Mouse (Mus musculus): Measurements from ENCODE around the gene Fam174b. TPM values are rescaled to one million over a fixed set of nuclear protein-coding genes. Genes with fewer than 3 reads are reported as not detected.

Fam174b gene
- total RNA-seq, 2 experiments from 2014 or later: 14.2 to 20.3 TPM

DNA sequence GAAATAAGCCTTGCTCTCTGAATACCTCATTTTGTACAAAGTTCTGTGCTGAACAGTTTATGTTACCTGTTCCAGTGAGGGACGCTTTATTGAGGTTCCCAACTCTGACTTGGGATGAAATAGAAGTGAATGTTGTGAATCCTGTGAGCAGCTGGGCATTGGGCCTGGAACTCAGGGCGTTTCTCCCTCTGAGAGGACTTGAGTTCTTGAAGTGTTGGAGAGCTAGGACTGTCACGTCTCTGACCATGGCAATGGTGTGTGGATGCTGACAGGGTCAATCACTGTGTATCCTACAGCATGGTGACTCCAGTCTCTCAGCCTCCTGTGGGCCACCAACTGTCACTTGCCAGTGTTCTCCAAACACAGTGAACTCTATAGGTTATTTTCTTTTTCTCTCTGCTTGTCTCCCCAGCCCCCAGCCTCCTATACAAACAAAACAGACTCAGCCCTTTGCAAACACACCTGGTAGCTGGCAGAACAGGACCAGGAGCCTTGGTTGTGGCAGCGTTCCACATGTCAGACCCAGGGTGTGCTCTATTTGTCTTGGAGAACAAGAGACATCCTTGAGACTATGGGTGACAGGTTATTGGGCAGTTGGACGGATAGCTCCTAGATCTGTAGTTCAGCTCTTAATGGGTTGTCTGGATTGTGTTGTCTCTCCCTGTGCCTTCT is 8.5 kb downstream of the Fam174b start:
- DNase-seq (ENCODE audit: low spot score in 2 of 2): no peak

GRCm38 (mm10) chr7:73749339-73749738 is 9.2 kb downstream of the Fam174b start:
- DNase-seq (ENCODE audit: low spot score in 2 of 2): no peak

- DNase-seq (ENCODE audit: low spot score in 2 of 2): no peak
Observed at GRCm38 (mm10) chr7:73749983-73750382, 9.9 kb downstream of the Fam174b start.

DNA sequence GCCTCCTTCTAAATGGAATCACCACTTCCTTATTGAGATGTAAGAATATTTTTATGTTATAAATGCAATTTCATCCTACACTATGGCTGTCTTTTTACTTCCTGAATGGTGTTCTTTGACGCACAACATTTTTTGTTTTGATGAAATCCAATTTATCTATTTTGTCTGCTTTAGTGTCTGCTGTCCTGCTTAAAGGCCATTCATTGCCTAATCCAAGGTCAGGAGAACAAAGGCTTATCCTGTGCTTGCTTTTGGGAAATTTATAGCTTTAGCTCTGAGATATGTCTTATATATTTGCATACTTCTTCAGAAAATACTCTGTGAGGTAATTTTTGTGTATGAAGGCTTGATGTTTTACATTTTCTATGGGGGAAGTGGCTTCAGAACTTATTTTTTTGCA is 13.5 kb downstream of the Fam174b start:
- no peak for DNase-seq (ENCODE audit: low spot score in 2 of 2)

- no peak for DNase-seq (ENCODE audit: low spot score in 2 of 2)
Observed at GRCm38 (mm10) chr7:73755377-73756110, 15.4 kb downstream of the Fam174b start.

- DNase-seq (ENCODE audit: low spot score in 2 of 2): no peak
Observed at GRCm38 (mm10) chr7:73761691-73762189, 21.6 kb downstream of the Fam174b start.

- DNase-seq (ENCODE audit: low spot score in 2 of 2): no peak
Observed at GRCm38 (mm10) chr7:73764679-73765078, 24.6 kb downstream of the Fam174b start.

DNA sequence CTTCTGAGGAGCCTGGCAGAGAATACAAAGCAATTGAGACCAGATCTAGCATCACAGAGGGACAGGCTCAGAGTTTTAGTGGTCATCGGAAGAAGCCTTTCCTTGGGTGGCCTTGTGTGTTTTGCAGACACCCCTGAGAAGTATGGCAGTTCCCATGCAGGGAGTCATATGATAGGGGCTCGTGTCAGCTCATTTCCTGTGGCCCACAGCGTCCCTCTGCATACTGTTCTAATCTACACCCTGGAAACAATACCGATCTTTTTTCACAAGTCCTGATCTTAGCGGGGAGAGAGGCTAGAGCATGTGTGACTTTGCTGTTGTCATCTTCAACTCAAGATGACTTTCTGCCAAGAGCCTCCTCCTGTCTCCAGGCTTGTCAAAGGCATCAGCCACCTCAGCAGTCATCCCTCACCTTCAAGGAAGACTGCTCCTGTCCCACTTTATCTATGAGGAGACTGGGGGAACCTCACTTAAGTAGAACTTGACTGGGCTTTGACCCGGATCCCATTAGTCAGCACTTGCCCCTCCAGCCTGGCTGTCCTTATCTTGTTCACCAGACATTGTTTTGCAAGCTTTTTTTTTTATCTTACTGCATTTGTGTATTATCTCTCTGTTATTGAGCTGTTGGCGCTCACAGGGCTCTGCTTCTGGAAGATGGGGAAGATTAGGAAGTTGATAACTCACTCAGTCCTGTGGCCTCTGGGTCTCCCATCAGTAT is 25.2 kb downstream of the Fam174b start:
- no peak for DNase-seq (ENCODE audit: low spot score in 2 of 2)

DNA sequence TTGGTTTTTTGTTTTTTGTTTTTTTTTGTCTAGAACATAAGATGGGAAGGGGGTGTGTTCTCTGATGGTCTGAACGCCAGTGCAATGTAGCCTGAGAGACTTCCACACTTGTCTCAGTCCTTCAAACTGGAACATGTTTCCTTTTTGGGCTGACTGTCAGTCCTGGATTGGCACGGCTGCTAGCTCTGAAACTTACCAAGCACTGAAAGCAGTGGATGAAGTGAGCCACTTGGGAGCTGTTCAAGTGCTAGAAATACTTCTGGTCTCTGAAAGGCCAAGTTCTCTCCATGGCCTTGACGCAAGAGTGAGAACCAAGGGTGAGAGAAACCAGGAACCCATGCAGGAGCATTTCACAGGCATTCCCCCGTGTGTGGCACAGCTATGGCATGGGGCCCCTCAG is 29.1 kb downstream of the Fam174b start:
- no peak for DNase-seq (ENCODE audit: low spot score in 2 of 2)

DNA sequence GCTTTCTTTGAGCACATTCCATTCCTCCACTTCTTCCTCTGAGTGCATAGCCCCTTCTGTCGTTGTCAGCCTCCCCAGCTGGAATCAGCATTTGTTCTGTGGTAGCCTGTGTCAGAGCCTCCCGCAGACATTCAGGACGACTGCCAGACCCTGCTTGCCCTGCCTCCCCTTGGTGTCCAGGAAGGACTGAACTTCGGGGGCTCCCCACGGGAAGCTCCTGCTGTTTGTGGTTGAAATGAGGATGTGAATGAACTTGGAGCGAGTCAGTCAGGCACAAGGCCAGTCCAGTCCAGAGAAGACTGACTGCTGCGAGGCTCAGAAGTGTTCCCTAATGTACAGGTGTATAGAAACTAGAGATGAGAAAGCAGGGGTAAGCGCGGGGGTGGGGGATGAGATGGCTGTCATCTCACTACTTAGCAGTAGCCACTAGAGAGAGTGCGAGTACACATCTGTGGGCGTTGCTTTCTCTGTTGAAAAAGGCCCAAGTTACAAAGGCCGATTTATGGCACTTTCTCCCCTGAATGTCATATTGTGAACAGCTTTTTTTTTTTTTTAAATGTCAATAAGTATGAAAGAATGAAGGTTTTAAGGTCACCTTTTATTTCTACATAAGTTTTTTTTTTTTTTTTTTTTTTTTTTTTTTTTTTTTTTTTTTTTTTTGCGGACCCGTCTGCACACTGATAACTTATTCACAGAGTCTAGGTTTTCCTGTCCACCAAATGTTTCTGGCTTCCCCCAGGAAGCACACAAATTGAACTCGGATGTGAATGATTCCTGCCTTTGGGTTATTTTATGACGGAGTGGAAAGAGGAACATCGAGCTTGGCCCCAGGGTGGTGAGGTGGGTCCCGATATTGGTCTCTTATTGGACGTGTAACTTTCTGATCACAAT is 31.5 kb downstream of the Fam174b start:
- DNase-seq (ENCODE audit: low spot score in 2 of 2): no peak

DNA sequence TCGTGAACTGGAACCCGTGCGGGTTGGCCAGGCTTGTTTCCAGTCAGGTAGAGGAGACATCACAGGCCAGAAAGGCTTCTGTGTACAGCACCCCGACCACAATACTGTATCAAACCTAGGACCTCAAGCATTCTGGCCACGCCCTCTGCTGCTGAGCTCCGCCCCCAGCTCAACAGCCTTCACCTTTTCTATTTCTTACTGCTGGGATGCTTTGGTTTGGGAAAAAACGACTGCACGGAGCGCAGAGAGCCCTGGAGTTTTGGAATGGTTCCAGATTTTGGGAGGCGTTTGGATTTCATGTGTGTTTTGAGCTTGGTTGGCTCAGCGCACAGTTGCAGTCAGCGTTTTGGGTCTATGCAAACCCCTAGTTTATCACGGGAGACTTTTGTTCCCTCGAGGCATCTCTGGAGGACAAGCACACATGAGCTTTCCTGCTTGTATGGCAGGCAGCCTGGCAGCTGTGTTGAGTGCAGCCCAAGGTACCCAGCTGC is 32.2 kb downstream of the Fam174b start:
- no peak for DNase-seq (ENCODE audit: low spot score in 2 of 2)

DNA sequence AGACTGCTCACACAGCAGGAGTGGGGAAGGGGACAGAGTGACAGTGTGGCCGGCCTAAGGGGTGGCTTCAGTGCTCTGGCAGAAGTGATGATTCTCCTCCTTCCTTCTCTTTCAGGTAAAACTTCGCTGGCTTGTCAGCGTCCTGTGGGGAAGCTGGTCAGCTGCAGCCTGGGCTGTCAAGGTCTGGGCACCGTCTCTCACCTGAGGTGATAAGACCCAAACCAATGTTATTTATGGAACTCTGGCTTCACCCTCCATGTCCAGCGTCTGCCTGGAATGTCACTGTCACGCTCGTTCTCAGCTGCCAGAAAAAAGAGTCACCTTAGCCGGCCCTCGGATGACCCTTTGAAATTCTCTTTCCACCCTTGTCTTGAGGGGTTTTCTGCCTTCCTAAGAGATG is 34.7 kb downstream of the Fam174b start:
- DNase-seq (ENCODE audit: low spot score in 2 of 2): no peak

DNA sequence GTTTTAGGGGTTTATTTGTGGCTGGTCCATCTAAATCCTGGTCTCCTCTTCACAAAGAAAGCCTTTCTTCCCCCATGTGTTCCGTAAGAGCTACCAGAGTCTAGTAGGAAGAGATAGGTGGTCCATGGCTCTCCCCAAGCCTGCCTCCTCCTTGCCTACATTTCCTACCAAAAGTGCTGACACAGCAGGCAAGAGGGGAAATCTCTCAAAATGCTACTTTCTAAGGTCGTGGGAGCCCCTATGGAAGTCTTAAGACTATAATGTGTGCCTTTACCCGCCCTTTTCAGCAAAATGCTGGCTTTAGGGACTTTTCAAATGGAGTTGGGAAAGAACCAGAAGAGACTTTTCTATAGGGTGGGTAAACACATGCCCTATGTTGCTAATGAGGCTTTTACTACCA is 37.7 kb downstream of the Fam174b start:
- DNase-seq (ENCODE audit: low spot score in 2 of 2): no peak

- no peak for DNase-seq (ENCODE audit: low spot score in 2 of 2)
Observed at GRCm38 (mm10) chr7:73784736-73785428, 44.8 kb downstream of the Fam174b start.

DNA sequence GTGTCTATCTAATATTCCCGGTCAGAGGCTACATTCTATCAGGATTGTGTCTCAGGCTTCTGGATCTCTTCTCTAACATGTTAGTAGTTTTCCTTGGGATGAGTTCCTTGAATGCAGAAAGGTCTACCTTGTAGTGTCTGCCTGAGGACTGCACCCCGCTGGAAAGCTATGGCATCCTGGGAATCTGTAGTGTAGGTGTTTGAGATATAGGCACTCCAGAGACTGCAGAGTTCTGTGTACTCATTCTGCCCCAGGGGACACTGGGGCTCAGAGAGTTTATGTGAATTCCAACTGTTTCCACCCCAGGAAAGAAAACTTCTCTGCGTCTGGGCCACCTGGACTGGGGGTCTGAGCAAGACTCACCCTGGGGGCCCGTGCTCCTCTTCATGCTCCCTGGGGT is 45.7 kb downstream of the Fam174b start:
- no peak for DNase-seq (ENCODE audit: low spot score in 2 of 2)

DNA sequence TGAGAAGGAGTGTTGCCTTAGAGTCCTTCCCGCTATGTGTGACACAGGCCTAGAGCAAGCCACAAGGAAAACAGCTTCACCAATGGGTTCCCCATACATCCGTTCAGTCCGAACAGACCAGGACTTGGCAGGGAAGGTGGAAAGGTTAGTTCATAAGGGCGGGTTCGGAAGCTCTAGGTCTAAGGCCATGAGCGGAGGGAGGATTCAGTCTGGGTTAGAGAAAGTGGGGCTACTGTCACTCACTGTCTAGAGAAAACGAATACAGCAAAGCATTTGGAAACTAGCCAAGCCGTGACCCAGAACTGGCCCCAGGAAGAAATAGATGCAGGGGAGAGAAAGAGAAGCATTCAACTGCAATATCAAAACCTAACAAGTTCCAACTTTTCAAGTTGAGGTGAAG is 47.4 kb downstream of the Fam174b start:
- no peak for DNase-seq (ENCODE audit: low spot score in 2 of 2)

- no peak for DNase-seq (ENCODE audit: low spot score in 2 of 2)
Observed at GRCm38 (mm10) chr7:73791096-73791495, 51.0 kb downstream of the Fam174b start.

DNA sequence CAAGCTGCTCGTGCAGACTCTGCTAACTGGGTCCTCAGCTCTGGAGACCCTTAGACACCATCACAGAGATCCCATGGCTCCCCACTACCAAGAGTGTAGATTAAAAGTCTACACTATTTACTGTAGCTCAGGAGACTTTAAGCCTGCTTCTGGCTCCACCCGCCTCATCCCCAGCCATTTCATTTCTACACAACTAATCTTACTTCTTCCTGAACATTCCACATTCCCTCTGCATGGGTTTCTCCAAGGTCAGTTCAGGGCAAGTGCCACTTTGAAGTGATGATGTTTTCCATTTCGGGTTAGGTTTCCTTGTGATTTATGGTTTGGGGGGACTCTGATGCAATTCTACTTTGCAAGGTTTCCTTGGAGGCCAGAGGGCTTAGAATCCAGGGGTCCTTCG is 52.1 kb downstream of the Fam174b start:
- DNase-seq (ENCODE audit: low spot score in 2 of 2): no peak

GRCm38 (mm10) chr7:73792641-73793040 is 52.5 kb downstream of the Fam174b start:
- DNase-seq (ENCODE audit: low spot score in 2 of 2): no peak

- DNase-seq (ENCODE audit: low spot score in 2 of 2): no peak
Observed at GRCm38 (mm10) chr7:73809261-73809660, 69.2 kb downstream of the Fam174b start.
